Mouse (Mus musculus): ENCODE data around the gene Myo1g. TPM values are rescaled to one million over a fixed set of nuclear protein-coding genes. Genes with fewer than 3 reads are reported as not detected.
A peak's percentile ranks its signal among the peaks of the same experiment; 100 is the strongest.

Myo1g gene
- polyA plus RNA-seq, 1 experiment from 2014 or later, result 6.8 TPM

DNA sequence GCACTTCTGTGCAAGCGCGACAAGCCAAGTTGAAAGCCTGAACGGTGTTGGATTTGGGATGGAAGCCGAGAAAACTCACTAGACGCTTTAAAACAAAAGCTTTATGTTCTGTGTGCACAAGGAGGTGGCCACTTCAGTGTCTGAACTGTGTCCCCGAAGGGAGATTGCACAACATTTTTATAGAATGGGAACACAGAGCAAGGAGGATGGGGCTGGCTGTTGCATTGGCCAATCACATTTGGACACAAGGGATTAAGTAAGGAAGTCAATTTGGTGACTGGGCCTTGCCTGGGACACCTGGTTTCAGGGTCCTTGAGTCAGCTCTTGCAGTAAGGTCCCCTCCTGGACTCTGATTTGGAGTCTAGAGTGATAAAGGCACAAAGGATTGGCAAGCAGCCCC, 16.1 kb downstream of the Myo1g start:
- Histone ChIP-seq H3K9ac (ENCODE audit: low read length) (no peak overlapping the region), H3K27ac (ENCODE audit: low read length) (no peak overlapping the region), H3K4me3 (ENCODE audit: low read length) (no peak overlapping the region), H3K36me3 (ENCODE audit: control insufficient read depth, insufficient read depth) (no peaks in the 10 kb centered on the region), H3K27me3 (ENCODE audit: control insufficient read depth, insufficient read depth, low read length) (no peaks in the 10 kb centered on the region), H3K9me3 (replicated peaks; ENCODE audit: control insufficient read depth, low read length) (no peaks in the 10 kb centered on the region), H3K4me1 (ENCODE audit: control insufficient read depth, insufficient read depth, low read length) (no peaks in the 10 kb centered on the region), H3K4me2 (ENCODE audit: low read depth, low read length) (no peak overlapping the region)
- 75% methylated on average over 6 of the region's 6 CpGs for WGBS
- no peak for ATAC-seq (replicated peaks; ENCODE audit: extremely low read depth, insufficient read depth, low FRiP score)

DNA sequence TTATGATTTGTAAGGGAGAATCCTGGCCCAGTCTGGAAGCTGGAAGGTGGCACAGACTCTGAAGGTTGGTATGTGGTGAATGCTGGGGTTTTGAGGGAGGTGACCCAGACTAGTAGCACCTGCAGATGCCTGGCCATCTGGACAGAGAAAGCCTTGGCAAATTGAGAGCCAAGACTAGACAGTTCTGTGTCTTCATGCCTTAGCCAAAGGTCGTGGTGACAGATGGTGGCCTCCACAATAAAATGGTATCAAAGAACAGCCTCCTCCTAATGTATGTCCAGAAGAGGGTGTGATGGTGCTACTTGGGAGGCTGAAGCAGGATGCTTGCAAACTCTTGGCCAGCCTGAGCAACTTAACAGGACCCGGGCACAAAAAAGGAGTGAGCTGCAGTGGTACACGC, 16.5 kb downstream of the Myo1g start:
- no peak for ATAC-seq (replicated peaks; ENCODE audit: extremely low read depth, insufficient read depth, low FRiP score)
- no peak overlapping the region for H3K4me2 ChIP-seq (ENCODE audit: low read depth, low read length)
- WGBS, result 71% methylated on average over 3 of the region's 3 CpGs
- H3K9ac ChIP-seq (ENCODE audit: low read length), result no peak overlapping the region
- no peaks in the 10 kb centered on the region for H3K27me3 ChIP-seq (ENCODE audit: control insufficient read depth, insufficient read depth, low read length)
- H3K4me1 ChIP-seq (ENCODE audit: control insufficient read depth, insufficient read depth, low read length), result no peaks in the 10 kb centered on the region
- no peaks in the 10 kb centered on the region for H3K36me3 ChIP-seq (ENCODE audit: control insufficient read depth, insufficient read depth)
- H3K9me3 ChIP-seq (replicated peaks; ENCODE audit: control insufficient read depth, low read length), result no peaks in the 10 kb centered on the region
- H3K4me3 ChIP-seq (ENCODE audit: low read length), result no peak overlapping the region
- H3K27ac ChIP-seq (ENCODE audit: low read length), result no peak overlapping the region

DNA sequence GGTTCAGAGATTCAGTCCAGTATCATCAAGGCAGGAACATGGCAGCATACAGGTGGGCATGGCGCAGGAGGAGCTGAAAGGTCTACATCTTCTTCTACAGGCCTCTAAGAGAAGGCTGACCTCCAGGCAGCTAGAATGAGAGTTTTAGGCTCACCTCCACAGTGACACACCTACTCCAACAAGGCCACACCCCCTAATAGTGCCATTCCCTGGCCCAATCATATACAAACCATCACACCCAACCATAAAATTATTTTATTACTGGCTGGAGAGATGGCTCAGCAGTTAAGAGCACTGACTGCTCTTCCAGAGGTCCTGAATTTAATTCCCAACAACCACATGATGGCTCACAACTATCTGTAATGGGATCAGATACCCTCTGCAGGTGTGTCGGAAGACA, 18.3 kb downstream of the Myo1g start:
- no peaks in the 10 kb centered on the region for H3K27me3 ChIP-seq (ENCODE audit: control insufficient read depth, insufficient read depth, low read length)
- H3K4me2 ChIP-seq (ENCODE audit: low read depth, low read length), result no peak overlapping the region
- H3K4me3 ChIP-seq (ENCODE audit: low read length), result no peak overlapping the region
- no peaks in the 10 kb centered on the region for H3K9me3 ChIP-seq (replicated peaks; ENCODE audit: control insufficient read depth, low read length)
- H3K9ac ChIP-seq (ENCODE audit: low read length), result no peak overlapping the region
- H3K4me1 ChIP-seq (ENCODE audit: control insufficient read depth, insufficient read depth, low read length), result no peaks in the 10 kb centered on the region
- no peak overlapping the region for H3K27ac ChIP-seq (ENCODE audit: low read length)
- no peaks in the 10 kb centered on the region for H3K36me3 ChIP-seq (ENCODE audit: control insufficient read depth, insufficient read depth)
- WGBS, result 93% methylated on average over 2 of the region's 2 CpGs
- ATAC-seq (replicated peaks; ENCODE audit: extremely low read depth, insufficient read depth, low FRiP score), result no peak

DNA sequence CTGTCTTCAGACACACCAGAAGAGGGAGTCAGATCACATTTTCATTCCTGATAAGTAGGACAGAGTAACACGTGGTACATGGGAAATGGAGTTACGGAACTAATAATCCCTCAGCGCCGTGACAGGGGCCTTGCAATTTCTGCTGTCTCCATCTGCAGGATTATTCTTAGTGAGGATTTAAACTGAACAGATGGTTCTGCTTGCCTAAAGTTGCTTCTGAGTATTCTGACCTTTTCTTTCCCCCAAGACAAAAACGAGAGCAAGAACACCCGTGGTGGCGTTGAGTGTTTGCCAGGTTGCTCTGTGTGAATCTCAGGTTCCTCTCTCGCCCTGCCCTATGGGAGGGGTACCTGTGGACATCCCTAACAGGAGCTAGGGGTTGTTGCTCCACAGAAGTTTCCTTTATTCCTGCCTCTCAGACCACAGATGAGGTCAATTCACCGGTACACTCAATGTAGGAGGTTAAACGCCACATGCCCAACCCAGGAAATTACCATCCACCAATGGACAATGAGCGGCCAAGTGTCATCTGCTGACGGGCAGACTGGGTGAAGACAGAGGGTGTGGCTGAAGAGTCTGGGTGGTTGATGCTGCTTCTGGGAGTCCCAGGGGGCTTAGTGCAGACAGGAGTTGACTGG, 23.3 kb downstream of the Myo1g start:
- H3K4me2 ChIP-seq (ENCODE audit: low read depth, low read length), result no peak overlapping the region
- H3K4me1 ChIP-seq (ENCODE audit: control insufficient read depth, insufficient read depth, low read length), result no peaks in the 10 kb centered on the region
- no peak overlapping the region for H3K27ac ChIP-seq (ENCODE audit: low read length)
- no peaks in the 10 kb centered on the region for H3K36me3 ChIP-seq (ENCODE audit: control insufficient read depth, insufficient read depth)
- H3K27me3 ChIP-seq (ENCODE audit: control insufficient read depth, insufficient read depth, low read length), result no peaks in the 10 kb centered on the region
- no peaks in the 10 kb centered on the region; the same call in 1 of the 2 replicates for H3K9me3 ChIP-seq (replicated peaks; ENCODE audit: control insufficient read depth, low read length)
- no peak overlapping the region for H3K4me3 ChIP-seq (ENCODE audit: low read length)
- WGBS, result 67% methylated on average over 12 of the region's 12 CpGs
- H3K9ac ChIP-seq (ENCODE audit: low read length), result no peak overlapping the region
- ATAC-seq (replicated peaks; ENCODE audit: extremely low read depth, insufficient read depth, low FRiP score), result no peak

DNA sequence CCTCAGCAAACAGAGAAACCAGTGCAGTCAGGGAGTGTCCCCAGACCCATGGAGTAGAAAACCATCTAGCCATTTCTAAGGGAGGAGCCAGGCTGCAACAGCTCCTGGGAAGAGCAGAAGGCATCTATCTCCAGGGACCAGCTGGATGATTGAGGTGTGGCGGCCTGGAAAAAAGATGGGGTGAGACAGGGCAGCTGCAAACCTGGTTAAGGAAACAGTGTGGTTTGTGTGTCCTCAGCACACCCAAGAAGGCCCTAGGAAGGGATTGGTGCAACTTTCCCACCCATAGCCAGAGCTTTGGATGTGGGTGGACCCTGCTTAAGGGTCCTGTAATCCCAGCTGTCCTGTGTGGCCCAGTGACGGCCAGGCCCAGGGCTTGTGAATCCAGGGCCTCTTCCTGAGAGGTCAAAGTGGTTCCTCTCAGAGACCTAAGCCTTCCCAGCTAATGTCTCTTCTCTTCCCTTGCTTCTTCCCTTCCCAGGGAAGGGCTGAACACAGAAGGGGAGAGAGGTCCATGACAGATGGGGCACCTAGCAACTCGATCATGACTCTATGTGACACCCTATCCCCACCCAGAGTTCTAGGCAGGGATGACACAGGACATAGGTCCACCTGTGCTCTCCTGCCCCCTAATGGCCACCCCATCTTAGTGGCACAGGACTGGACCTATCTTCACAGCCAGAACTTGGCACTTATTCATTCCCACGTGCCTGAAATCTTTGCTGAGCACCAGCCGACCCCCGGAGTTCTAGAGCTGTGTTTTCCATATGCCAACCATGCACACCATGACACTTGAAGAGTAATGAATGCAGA, 30.9 kb downstream of the Myo1g start:
- Histone ChIP-seq H3K27ac (ENCODE audit: low read length) (no peak overlapping the region), H3K27me3 (ENCODE audit: control insufficient read depth, insufficient read depth, low read length) (no peaks in the 10 kb centered on the region), H3K36me3 (ENCODE audit: control insufficient read depth, insufficient read depth) (no peaks in the 10 kb centered on the region), H3K4me1 (ENCODE audit: control insufficient read depth, insufficient read depth, low read length) (no peaks in the 10 kb centered on the region), H3K9ac (ENCODE audit: low read length) (no peak overlapping the region), H3K9me3 (replicated peaks; ENCODE audit: control insufficient read depth, low read length) (no peaks in the 10 kb centered on the region; the same call in 1 of the 2 replicates), H3K4me3 (ENCODE audit: low read length) (no peak overlapping the region), H3K4me2 (ENCODE audit: low read depth, low read length) (no peak overlapping the region)
- 41% methylated on average over 6 of the region's 6 CpGs for WGBS
- peak; percentile 45 for ATAC-seq (replicated peaks; ENCODE audit: extremely low read depth, insufficient read depth, low FRiP score)

DNA sequence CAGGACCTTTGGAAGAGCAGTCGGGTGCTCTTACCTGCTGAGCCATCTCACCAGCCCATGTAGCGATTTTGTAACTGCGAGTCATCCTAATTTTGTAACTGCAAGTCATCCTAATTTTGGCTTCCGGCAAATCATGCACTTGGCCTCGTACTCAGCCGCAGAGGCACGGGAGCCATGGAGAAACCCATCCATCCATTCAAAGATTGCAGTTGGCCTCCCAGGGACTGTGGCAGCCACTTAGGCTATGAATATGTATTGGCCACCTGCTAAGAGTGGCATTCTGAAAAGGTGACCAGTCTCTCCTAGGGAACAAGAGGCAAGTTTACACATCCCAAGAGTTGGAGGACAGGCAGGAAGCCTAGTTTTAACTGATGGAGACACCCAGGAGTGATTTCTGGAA, 31.5 kb downstream of the Myo1g start:
- Histone ChIP-seq H3K9ac (ENCODE audit: low read length) (no peak overlapping the region), H3K36me3 (ENCODE audit: control insufficient read depth, insufficient read depth) (no peaks in the 10 kb centered on the region), H3K4me3 (ENCODE audit: low read length) (no peak overlapping the region), H3K27ac (ENCODE audit: low read length) (no peak overlapping the region), H3K4me1 (ENCODE audit: control insufficient read depth, insufficient read depth, low read length) (no peaks in the 10 kb centered on the region), H3K27me3 (ENCODE audit: control insufficient read depth, insufficient read depth, low read length) (no peaks in the 10 kb centered on the region), H3K9me3 (replicated peaks; ENCODE audit: control insufficient read depth, low read length) (no peaks in the 10 kb centered on the region; the same call in 1 of the 2 replicates), H3K4me2 (ENCODE audit: low read depth, low read length) (no peak overlapping the region)
- WGBS, result 89% methylated on average over 7 of the region's 7 CpGs
- ATAC-seq (replicated peaks; ENCODE audit: extremely low read depth, insufficient read depth, low FRiP score), result no peak

GRCm38 (mm10) chr11:6488041-6488684, 32.6 kb downstream of the Myo1g start:
- Histone ChIP-seq H3K9me3 (replicated peaks; ENCODE audit: control insufficient read depth, low read length) (no peaks in the 10 kb centered on the region; the same call in 1 of the 2 replicates), H3K4me3 (ENCODE audit: low read length) (no peak overlapping the region), H3K36me3 (ENCODE audit: control insufficient read depth, insufficient read depth) (no peaks in the 10 kb centered on the region), H3K27ac (ENCODE audit: low read length) (no peak overlapping the region), H3K4me2 (ENCODE audit: low read depth, low read length) (no peak overlapping the region), H3K27me3 (ENCODE audit: control insufficient read depth, insufficient read depth, low read length) (no peaks in the 10 kb centered on the region), H3K9ac (ENCODE audit: low read length) (no peak overlapping the region), H3K4me1 (ENCODE audit: control insufficient read depth, insufficient read depth, low read length) (no peaks in the 10 kb centered on the region)
- ATAC-seq (replicated peaks; ENCODE audit: extremely low read depth, insufficient read depth, low FRiP score), result no peak
- 89% methylated on average over 5 of the region's 5 CpGs for WGBS

GRCm38 (mm10) chr11:6487496-6487895, 33.3 kb downstream of the Myo1g start:
- H3K4me3 ChIP-seq (ENCODE audit: low read length), result no peak overlapping the region
- no peak for ATAC-seq (replicated peaks; ENCODE audit: extremely low read depth, insufficient read depth, low FRiP score)
- H3K36me3 ChIP-seq (ENCODE audit: control insufficient read depth, insufficient read depth), result no peaks in the 10 kb centered on the region
- H3K4me1 ChIP-seq (ENCODE audit: control insufficient read depth, insufficient read depth, low read length), result no peaks in the 10 kb centered on the region
- H3K27ac ChIP-seq (ENCODE audit: low read length), result no peak overlapping the region
- H3K4me2 ChIP-seq (ENCODE audit: low read depth, low read length), result no peak overlapping the region
- 31% methylated on average over 7 of the region's 7 CpGs for WGBS
- no peak overlapping the region for H3K9ac ChIP-seq (ENCODE audit: low read length)
- no peaks in the 10 kb centered on the region; the same call in 1 of the 2 replicates for H3K9me3 ChIP-seq (replicated peaks; ENCODE audit: control insufficient read depth, low read length)
- H3K27me3 ChIP-seq (ENCODE audit: control insufficient read depth, insufficient read depth, low read length), result no peaks in the 10 kb centered on the region

DNA sequence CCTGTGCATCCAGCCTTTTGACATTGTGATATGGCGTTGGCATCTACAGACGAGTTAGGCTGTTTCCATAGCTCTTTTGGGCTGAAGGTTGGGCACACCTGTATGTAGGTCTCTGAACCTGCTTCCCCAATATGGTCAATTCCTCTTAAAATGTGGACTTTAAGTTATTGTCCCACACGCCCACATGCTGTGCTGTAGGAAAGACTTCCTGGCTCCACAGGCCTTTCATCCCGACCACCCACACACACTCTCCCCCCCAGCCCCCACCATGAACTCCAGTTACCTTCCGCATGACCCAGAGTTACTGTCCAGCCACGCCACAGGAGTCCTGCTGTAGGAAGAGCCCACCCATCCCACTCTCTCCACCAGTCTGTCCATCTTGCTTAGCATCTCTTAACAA, 33.8 kb downstream of the Myo1g start:
- Histone ChIP-seq H3K27ac (ENCODE audit: low read length) (no peak overlapping the region), H3K4me1 (ENCODE audit: control insufficient read depth, insufficient read depth, low read length) (no peaks in the 10 kb centered on the region), H3K36me3 (ENCODE audit: control insufficient read depth, insufficient read depth) (no peaks in the 10 kb centered on the region), H3K9ac (ENCODE audit: low read length) (no peak overlapping the region), H3K27me3 (ENCODE audit: control insufficient read depth, insufficient read depth, low read length) (no peaks in the 10 kb centered on the region), H3K4me2 (ENCODE audit: low read depth, low read length) (no peak overlapping the region), H3K4me3 (ENCODE audit: low read length) (no peak overlapping the region), H3K9me3 (replicated peaks; ENCODE audit: control insufficient read depth, low read length) (no peaks in the 10 kb centered on the region)
- no peak for ATAC-seq (replicated peaks; ENCODE audit: extremely low read depth, insufficient read depth, low FRiP score)
- 57% methylated on average over 6 of the region's 6 CpGs for WGBS

All from heart, embryonic 16.5 days (tissue).